Mouse (Mus musculus): ENCODE data around the gene Zbtb5.
"Not testable (repeated sequence)": the region's sequence is repeated elsewhere in the genome, so short reads cannot be mapped to it uniquely, and the experiment has no call there.

Gene Zbtb5

DNA sequence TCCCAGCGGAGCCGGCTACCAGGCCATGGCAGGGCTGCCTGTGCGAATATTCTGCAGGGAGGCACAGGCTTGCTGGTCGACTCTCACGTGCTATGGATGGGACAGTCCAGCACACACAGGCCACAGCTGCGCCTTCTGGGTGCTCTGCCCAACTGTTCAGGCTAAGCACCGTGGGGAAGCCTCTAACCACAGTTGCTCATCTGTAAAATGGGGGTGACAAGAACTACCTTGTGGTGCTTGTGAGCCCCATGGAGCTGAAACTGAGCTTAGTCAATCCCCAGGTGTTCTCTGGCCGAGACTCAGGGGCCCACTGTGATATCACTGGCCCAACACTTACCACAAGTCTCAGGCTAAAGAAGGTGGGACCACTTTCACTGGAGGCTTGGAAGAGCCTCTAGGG is 44.8 kb downstream of the Zbtb5 start:
- peak; percentile 37 to 46 for DNase-seq

DNA sequence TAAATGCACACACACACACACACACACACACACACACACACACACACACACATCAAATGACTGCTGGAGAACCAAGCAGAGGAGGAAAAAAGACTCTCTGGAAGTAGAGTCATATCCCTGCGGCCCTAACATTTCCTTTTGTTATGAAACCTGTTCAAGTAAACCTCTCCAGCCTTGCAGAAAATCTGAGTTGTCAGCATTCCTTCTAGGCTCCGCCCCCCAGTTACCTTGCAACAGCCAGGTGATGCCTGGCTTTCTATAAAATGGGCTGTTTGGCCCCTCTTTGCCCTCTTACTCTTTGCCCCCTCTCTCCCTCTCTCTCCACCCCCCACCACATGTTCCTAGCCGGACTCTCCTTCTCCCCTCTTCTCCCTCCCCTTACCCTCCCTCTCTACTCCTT is 46.5 kb downstream of the Zbtb5 start:
- DNase-seq = no peak

GRCm38 (mm10) chr4:44965175-44965574 is 47.0 kb downstream of the Zbtb5 start:
- no peak for DNase-seq

GRCm38 (mm10) chr4:44963156-44963555 is 49.1 kb downstream of the Zbtb5 start:
- no peak for DNase-seq

DNA sequence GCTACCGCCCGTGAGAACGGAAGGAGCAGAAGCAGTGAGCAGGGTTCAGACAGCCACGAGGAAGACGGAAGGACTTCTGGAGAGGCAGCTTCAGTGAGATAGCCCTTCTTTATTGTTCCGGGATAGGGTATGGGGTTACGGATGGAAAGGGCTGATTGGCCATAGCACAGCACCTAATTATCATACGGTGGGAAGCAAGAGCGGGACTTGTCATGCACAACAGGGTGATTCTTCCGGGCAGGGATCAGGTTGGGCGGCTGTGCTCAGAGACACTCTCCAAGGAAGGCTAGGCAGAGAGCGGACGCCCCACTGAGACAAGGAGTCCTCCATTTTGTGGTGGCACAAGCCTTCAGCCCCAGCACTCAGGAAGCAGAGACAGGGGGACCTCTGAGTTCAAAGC is 53.0 kb downstream of the Zbtb5 start:
- DNase-seq = no peak

DNA sequence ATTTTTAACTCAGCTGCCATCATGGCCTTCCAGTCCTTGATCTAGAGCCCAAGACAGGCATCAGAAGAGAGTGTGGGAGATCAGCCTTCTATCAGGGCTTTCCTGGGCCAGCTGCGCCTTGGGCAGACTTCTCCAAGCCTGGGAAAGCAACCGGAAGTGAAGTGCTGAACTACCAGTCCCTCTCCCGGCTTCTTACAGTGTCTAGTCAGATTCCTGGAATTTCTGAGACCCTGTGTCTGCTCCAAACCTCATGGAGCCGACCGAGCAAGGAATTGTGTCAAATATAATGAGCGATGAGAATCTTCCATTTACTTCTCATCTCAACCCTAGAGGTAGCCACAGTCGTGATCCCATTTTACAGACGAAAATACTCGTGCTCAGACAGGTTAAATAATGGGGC is 53.4 kb downstream of the Zbtb5 start:
- DNase-seq = no peak

DNA sequence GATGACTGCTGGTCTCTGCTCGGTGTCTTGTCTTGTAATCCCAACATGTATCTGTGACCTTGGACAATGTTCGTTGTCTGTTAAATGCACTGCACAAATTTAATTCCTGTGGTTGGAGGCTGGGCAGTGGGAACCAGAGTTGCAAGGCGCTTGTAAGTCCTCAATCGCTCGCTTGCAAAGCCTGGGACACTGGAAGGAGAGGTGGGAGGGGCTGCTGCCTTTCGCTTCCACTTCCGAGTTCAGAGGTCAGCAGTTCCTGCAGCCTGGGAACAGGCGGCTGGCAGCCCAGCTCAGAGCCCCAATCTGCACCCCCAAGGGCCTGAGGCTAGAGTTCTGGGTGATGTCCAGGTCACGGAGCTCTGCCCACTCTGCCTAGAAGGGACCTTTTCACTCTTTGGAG is 59.2 kb downstream of the Zbtb5 start:
- DNase-seq = no peak

DNA sequence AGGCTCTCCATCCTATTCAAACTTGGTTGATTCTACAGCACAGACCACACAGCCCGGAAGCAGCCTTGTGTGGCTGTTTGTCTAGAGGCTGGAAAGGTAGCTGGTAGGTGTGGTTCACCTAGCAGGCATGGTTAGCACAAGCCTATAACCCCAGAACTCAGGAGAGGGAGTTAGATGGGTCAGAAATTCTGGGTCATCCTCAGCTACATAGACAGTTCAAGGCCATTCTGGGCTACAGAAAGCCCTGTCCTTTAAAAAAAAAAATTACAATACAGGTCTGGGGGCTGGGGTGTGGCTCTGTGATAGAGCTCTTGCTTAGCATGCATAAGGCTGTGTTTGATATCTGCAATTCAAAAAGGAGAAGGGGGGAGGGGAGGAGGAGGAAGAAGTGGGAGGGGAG is 63.9 kb downstream of the Zbtb5 start:
- no peak for DNase-seq

DNA sequence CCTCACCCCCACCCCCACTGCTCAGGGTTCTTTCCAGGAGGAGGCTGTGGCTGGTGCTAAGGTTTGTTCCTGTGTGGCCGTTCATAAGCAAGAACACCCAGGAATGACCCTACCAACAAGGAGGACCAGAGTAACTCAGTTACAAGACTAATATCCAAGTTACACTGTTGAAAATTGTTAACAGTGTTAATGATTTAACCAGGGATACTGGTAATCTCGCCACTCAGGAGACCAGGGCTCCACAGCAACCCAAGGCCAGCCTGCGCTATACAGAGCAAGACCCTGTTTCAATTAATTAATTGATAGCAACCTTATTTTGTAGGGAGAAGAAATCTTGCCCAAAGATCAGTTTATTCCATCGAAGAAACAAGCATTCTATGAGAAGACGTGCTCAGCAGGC is 64.7 kb downstream of the Zbtb5 start:
- DNase-seq = no peak

DNA sequence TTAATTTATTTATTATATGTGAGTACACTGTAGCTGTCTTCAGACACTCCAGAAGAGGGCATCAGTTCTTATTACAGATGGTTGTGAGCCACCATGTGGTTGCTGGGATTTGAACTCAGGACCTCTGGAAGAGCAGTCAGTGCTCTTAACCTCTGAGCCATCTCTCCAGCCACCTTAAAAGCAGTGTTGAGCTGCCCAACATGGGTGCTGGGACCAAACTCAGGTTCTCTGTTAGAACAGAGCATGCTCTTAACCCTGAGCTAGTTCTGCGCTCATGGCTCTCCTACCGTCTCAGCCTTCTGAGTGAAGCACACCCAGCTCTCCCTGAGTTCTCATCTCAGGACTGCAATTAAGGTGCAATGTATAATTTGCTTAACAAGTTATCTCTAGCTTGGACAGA is 66.1 kb downstream of the Zbtb5 start:
- not testable (repeated sequence) for DNase-seq

DNA sequence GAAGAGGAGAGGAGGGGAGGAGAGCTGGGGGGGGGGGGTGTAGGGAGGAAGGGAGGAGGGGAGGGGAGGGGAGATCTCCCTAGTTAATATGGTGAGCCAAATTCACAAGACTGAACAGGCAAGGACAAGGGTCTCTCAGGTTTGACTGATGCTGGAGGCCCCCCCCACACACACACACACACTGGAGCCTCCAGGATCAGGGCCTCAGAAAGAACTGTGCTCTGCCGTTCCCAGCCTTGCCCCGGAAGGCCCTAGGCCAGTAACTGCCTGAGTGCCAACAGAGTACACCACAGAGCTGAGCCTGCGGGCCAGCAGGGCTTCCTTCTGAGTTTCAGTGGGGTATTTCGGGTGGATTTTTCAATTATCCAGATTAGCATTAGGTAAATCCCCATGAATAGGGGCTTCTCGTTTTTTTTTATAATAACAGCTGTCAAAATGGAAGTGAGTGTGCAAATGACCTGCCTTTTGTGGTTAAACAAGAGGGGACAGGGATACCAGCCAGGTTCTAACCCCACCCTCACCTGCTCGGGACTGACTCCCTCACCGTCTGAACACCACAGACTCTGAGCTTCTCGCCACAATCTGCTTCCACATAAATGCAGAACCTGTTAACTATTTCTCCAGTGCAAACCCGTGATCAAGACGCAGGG is 67.7 kb downstream of the Zbtb5 start:
- peak; percentile 59 to 67 for DNase-seq

DNA sequence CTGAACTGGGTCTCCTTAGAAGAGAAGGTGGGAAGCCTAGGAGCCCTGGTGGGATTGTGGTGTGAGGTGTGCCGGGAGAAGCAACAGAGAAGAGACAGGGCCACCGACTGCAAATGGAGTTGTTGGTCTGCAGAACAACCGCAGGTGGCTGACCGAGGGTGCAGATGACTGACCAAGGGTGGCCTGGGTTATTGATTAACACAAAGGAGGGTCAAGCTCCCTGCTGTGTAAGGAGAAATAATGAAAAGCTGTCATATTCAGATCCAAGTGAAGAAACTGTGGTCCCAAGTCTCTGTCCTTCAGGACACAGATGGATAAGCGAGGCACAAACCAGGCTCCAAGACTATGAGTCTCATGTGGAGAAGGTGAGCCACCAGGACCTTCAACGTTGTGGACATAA is 68.7 kb downstream of the Zbtb5 start:
- no peak for DNase-seq

GRCm38 (mm10) chr4:44942237-44942636 is 70.0 kb downstream of the Zbtb5 start:
- peak in 1 of 2 experiments; percentile 37 for DNase-seq

Measured in B cell, adult 2 months (primary cell).